Mouse (Mus musculus) liver, embryonic 16.5 days (tissue): ENCODE measurements around the gene Msmb. TPM values are rescaled to one million over a fixed set of nuclear protein-coding genes. Genes with fewer than 3 reads are reported as not detected.

Experiments used
- ATAC-seq: fragments of 200-750 bp; cut with Nextera tagmentation; 2 replicates; pipeline ENCODE4 v1.8.0; 2017; ENCODE audit warnings: low read depth, mild to moderate bottlenecking, moderate number of reproducible peaks, moderate library complexity
- H3K27ac ChIP-seq: fragments of 300-500 bp; sonication (generic); 2 replicates; pipeline ENCODE4 v1.5.1; 2014; ENCODE audit warnings: mild to moderate bottlenecking, low read length
- H3K27me3 ChIP-seq: fragments of 300-500 bp; sonication (generic); 2 replicates; pipeline ENCODE4 v1.6.1; 2014; ENCODE audit warnings: low read depth, low read length, mixed read lengths; ENCODE audit not compliant: control insufficient read depth, insufficient read depth
- H3K36me3 ChIP-seq: fragments of 300-500 bp; sonication (generic); 2 replicates; pipeline ENCODE4 v1.6.1; 2014; ENCODE audit warnings: mild to moderate bottlenecking; ENCODE audit not compliant: control insufficient read depth, insufficient read depth
- H3K4me1 ChIP-seq: fragments of 300-500 bp; sonication (generic); 2 replicates; pipeline ENCODE4 v1.6.1; 2014; ENCODE audit warnings: low read depth, low read length, mixed read lengths; ENCODE audit not compliant: control insufficient read depth
- H3K4me2 ChIP-seq: fragments of 300-500 bp; sonication (generic); 2 replicates; pipeline ENCODE4 v1.6.1; 2014; ENCODE audit warnings: low read depth, low read length, mixed read lengths
- H3K4me3 ChIP-seq: fragments of 300-500 bp; sonication (generic); 2 replicates; pipeline ENCODE4 v1.5.1; 2014; ENCODE audit warnings: low read depth, mild to moderate bottlenecking, low read length
- H3K9ac ChIP-seq: fragments of 300-500 bp; sonication (generic); 2 replicates; pipeline ENCODE4 v1.6.1; 2014; ENCODE audit warnings: low read depth, low read length
- H3K9me3 ChIP-seq: fragments of 300-500 bp; sonication (generic); replicated peaks from 2 replicates; pipeline ENCODE4 v1.6.1; 2016; ENCODE audit warnings: low read length; ENCODE audit not compliant: control insufficient read depth
- WGBS: fragments of 180-500 bp; shearing (Covaris S2); extraction: QIAGEN DNeasy Blood & Tissue Kit; methylation state at CpG from one replicate; pipeline ENCODE4 v1.1.7; 2014; ENCODE audit not compliant: insufficient replicate concordance; 5-methylcytosine and 5-hydroxymethylcytosine counted together
- polyA plus RNA-seq: library from polyadenylated mRNA; unstranded; fragments of >200 nt; fragmentation: Nextera tagmentation; extraction: Ambion mirVana; gene quantifications from 2 replicates; pipeline ENCODE4 v1.2.1, GENCODE M21; 2015

Msmb gene
- polyA plus RNA-seq, 1 experiment from 2014 or later, result not detected

GRCm38 (mm10) chr14:32201791-32202451, 60.1 kb downstream of the Msmb start, which contains the start of the genes Timm23 and Parg:
Timm23 (minus strand) TSS chr14:32201898.
Parg (plus strand) TSS chr14:32201949.
- WGBS, result under 1% methylated on average over 69 of the region's 77 CpGs
- Histone ChIP-seq H3K27ac (peak within 1 kb of the TSS; percentile 84), H3K27me3 (no peaks in the 10 kb centered on the region), H3K4me3 (peak within 1 kb of the TSS; percentile 100), H3K36me3 (peaks cover 18% of the 10 kb centered on the region), H3K4me2 (peak within 1 kb of the TSS; percentile 92), H3K9me3 (no peaks in the 10 kb centered on the region; the same call in 1 of the 2 replicates), H3K9ac (peak within 1 kb of the TSS; percentile 100), H3K4me1 (peaks cover 20% of the 10 kb centered on the region)
- peak; percentile 95 for ATAC-seq

Other genes with a start within 250 kb of the Msmb start
- 0.01 TPM in 1 of 2 replicates, not detected in the other for gene Galnt15, start 113.0 kb upstream of the Msmb start, polyA plus RNA-seq
- gene Oxnad1, start 56.6 kb upstream of the Msmb start, polyA plus RNA-seq, result 13.0 and 16.9 TPM in 2 replicates
- gene Dph3, start 56.3 kb upstream of the Msmb start, polyA plus RNA-seq, result 48.0 and 60.6 TPM in 2 replicates
- gene Ncoa4, start 17.8 kb downstream of the Msmb start, polyA plus RNA-seq, result 355 and 363 TPM in 2 replicates
- gene Timm23, start 59.9 kb downstream of the Msmb start, polyA plus RNA-seq, result 147 and 154 TPM in 2 replicates
- 11.6 and 11.8 TPM in 2 replicates for gene Parg, start 59.9 kb downstream of the Msmb start, polyA plus RNA-seq
- gene Ogdhl, start 180.0 kb downstream of the Msmb start, polyA plus RNA-seq, result 0.61 and 0.79 TPM in 2 replicates
- gene 1700024G13Rik, start 246.4 kb downstream of the Msmb start, polyA plus RNA-seq, result not detected in 2 replicates